In genomic region chr4:35225141-35225733, GRCm38 (mm10) we compare ENCODE assay signal across 8 mouse cellular contexts. TPM values are rescaled to one million over a fixed set of nuclear protein-coding genes. Genes with fewer than 3 reads are reported as not detected.
DNase-seq lines count a peak whose midpoint lies in the region; ATAC-seq and TF ChIP-seq lines count a peak whose summit lies in the region.

No protein-coding gene starts in this region.

- no peak for TF ChIP-seq CTCF in kidney, postnatal 0 days (IDR thresholded peaks at IDR 0.05; ENCODE audit: low read depth)
- TF ChIP-seq CTCF in stomach, postnatal 0 days (IDR thresholded peaks at IDR 0.05; ENCODE audit: low read depth), result no peak

- H3K27me3 ChIP-seq in kidney, postnatal 0 days (ENCODE audit: insufficient read depth, low read length), result no peaks in the 10 kb centered on the region
- H3K27me3 ChIP-seq in megakaryocyte, embryonic 14.5 days (replicated peaks), result no peaks in the 10 kb centered on the region
- no peaks in the 10 kb centered on the region for H3K27me3 ChIP-seq in stomach, postnatal 0 days (ENCODE audit: control insufficient read depth, insufficient read depth, low read length)

- no peak for TF ChIP-seq EP300 in stomach, postnatal 0 days (optimal IDR thresholded peaks at IDR 0.05)

- no peaks in the 10 kb centered on the region for H3K36me3 ChIP-seq in kidney, postnatal 0 days (ENCODE audit: insufficient read depth, low read length)
- H3K36me3 ChIP-seq in megakaryocyte, embryonic 14.5 days (replicated peaks; ENCODE audit: low read length), result no peaks in the 10 kb centered on the region
- H3K36me3 ChIP-seq in stomach, postnatal 0 days (ENCODE audit: control insufficient read depth, insufficient read depth, low read length), result no peaks in the 10 kb centered on the region

- no peaks in the 10 kb centered on the region for H3K9me3 ChIP-seq in kidney, postnatal 0 days (replicated peaks; ENCODE audit: low read length)
- no peaks in the 10 kb centered on the region for H3K9me3 ChIP-seq in megakaryocyte, embryonic 14.5 days
- H3K9me3 ChIP-seq in stomach, postnatal 0 days (ENCODE audit: control insufficient read depth, low read length), result no peaks in the 10 kb centered on the region

- peak overlapping the region; percentile 14; the same call in 1 of the 2 replicates for H3K27ac ChIP-seq in kidney, postnatal 0 days
- peak overlapping the region; percentile 49; the same call in 1 of the 2 replicates for H3K27ac ChIP-seq in stomach, postnatal 0 days (replicated peaks)

- ATAC-seq in kidney, postnatal 0 days (replicated peaks; ENCODE audit: low FRiP score, low read depth), result no peak; the same call in 1 of the 2 replicates
- peak; percentile 19 for ATAC-seq in stomach, postnatal 0 days (ENCODE audit: low FRiP score, low TSS enrichment)

- peak overlapping the region; percentile 88 for H3K4me3 ChIP-seq in kidney, postnatal 0 days (replicated peaks; ENCODE audit: low read depth, low read length)
- peak overlapping the region; percentile 98 for H3K4me3 ChIP-seq in megakaryocyte, embryonic 14.5 days (replicated peaks)
- peak overlapping the region; percentile 89 for H3K4me3 ChIP-seq in stomach, postnatal 0 days (ENCODE audit: low read depth, low read length)

- peak overlapping the region; percentile 88 for H3K9ac ChIP-seq in kidney, postnatal 0 days (ENCODE audit: low read depth, low read length)
- peak overlapping the region; percentile 84 for H3K9ac ChIP-seq in stomach, postnatal 0 days (ENCODE audit: low read length)

- DNase-seq in left cerebral cortex, postnatal 25 days (ENCODE audit: low spot score in 2 of 2), result peak; percentile 17 to 34
- DNase-seq in left cerebral cortex, postnatal 36 days (ENCODE audit: low spot score in 2 of 2), result no peak
- DNase-seq in R1 (ENCODE audit: low read depth, low spot score), result peak; percentile 64
- DNase-seq in forelimb bud, embryonic 11.5 days (ENCODE audit: low read depth, low spot score), result peak; percentile 18
- DNase-seq in kidney, postnatal 0 days (ENCODE audit: low spot score), result peak; percentile 33
- DNase-seq in stomach, postnatal 0 days (ENCODE audit: low spot score), result no peak
- DNase-seq in testis, postnatal 10 days (ENCODE audit: low spot score), result no peak

- intact Hi-C loops in left cerebral cortex, postnatal 25 days (cut with DNase I), result no loop called here
- intact Hi-C loops in left cerebral cortex, postnatal 36 days (cut with DNase I), result no loop called here

- WGBS in kidney, postnatal 0 days, result under 1% methylated on average over 27 of the region's 40 CpGs
- WGBS in stomach, postnatal 0 days, result under 1% methylated on average over 35 of the region's 40 CpGs

- peak overlapping the region; percentile 94 for H3K4me2 ChIP-seq in kidney, postnatal 0 days (ENCODE audit: low read length)
- H3K4me2 ChIP-seq in stomach, postnatal 0 days (replicated peaks; ENCODE audit: low read depth), result peak overlapping the region; percentile 89

- no peaks in the 10 kb centered on the region for H3K4me1 ChIP-seq in kidney, postnatal 0 days (replicated peaks; ENCODE audit: insufficient read depth, low read length)
- H3K4me1 ChIP-seq in megakaryocyte, embryonic 14.5 days, result peaks cover 42% of the 10 kb centered on the region
- H3K4me1 ChIP-seq in stomach, postnatal 0 days (replicated peaks; ENCODE audit: control insufficient read depth, insufficient read depth), result no peaks in the 10 kb centered on the region

RNA-seq across cellular contexts. Expression of gene C9orf72, which starts 0.7 kb away (rescaled TPM):
- 10 to 100 TPM; 25.5 to 26.7 TPM for total RNA-seq in left cerebral cortex, postnatal 25 days (2021)
- 10 to 100 TPM; 23.1 to 24.7 TPM for total RNA-seq in left cerebral cortex, postnatal 36 days (2021)
- polyA plus RNA-seq in kidney, postnatal 0 days (2015; fragmentation: Nextera tagmentation; extraction: Ambion mirVana), result 9.5 and 10.1 TPM in 2 replicates
- polyA plus RNA-seq in megakaryocyte, embryonic 14.5 days (2012; ENCODE audit: insufficient read depth, low replicate concordance), result not detected in 2 replicates
- polyA plus RNA-seq in stomach, postnatal 0 days (2015; fragmentation: Nextera tagmentation; extraction: Ambion mirVana), result 7.2 and 7.6 TPM in 2 replicates

Comparison
In these comparisons a context has a peak if more than half of its experiments do, and no peak if none do; other contexts are left out.
1. DNase-seq: peak in left cerebral cortex, postnatal 25 days (2 of 2), R1 (single experiment), forelimb bud, embryonic 11.5 days (single experiment) and kidney, postnatal 0 days (single experiment); none in left cerebral cortex, postnatal 36 days (0 of 2), stomach, postnatal 0 days (single experiment) and testis, postnatal 10 days (single experiment).
2. Peak in every context shown above with its lines, with median percentiles within 50 percentile points of each other: H3K4me3 ChIP-seq.